Mouse (Mus musculus) limb, embryonic 11.5 days (tissue): ENCODE data around the gene Wasf3. TPM values are rescaled to one million over a fixed set of nuclear protein-coding genes. Genes with fewer than 3 reads are reported as not detected.
A peak's percentile ranks its signal among the peaks of the same experiment; 100 is the strongest.
"Not testable (repeated sequence)": the region's sequence is repeated elsewhere in the genome, so short reads cannot be mapped to it uniquely, and the experiment has no call there.

Experiments
- ATAC-seq: fragments of 200-750 bp; cut with Nextera tagmentation; 2 replicates; pipeline ENCODE4 v1.8.0; 2017; ENCODE audit warnings: low read depth; ENCODE audit not compliant: insufficient number of reproducible peaks, low FRiP score, low TSS enrichment
- DNase-seq: peaks from one replicate; pipeline ENCODE4 v3.0.0-alpha.2; 2015; ENCODE audit warnings: low spot score
- H3K27ac ChIP-seq: fragments of 300-500 bp; sonication (generic); replicated peaks from 2 replicates; pipeline ENCODE4 v1.5.1; 2014; ENCODE audit warnings: low read depth, mild to moderate bottlenecking, low read length
- H3K27me3 ChIP-seq: fragments of 300-500 bp; sonication (generic); 2 replicates; pipeline ENCODE4 v1.6.1; 2014; ENCODE audit warnings: mild to moderate bottlenecking, low read length, mixed read lengths; ENCODE audit not compliant: control insufficient read depth, insufficient read depth
- H3K36me3 ChIP-seq: fragments of 300-500 bp; sonication (generic); 2 replicates; pipeline ENCODE4 v1.6.1; 2014; ENCODE audit warnings: mild to moderate bottlenecking, low read length, moderate library complexity, mixed read lengths; ENCODE audit not compliant: control insufficient read depth, insufficient read depth
- H3K4me1 ChIP-seq: fragments of 300-500 bp; sonication (generic); 2 replicates; pipeline ENCODE4 v1.6.1; 2014; ENCODE audit warnings: low read length, mixed read lengths; ENCODE audit not compliant: control insufficient read depth, insufficient read depth
- H3K4me2 ChIP-seq: fragments of 300-500 bp; sonication (generic); 2 replicates; pipeline ENCODE4 v1.6.1; 2014; ENCODE audit warnings: low read depth, mild to moderate bottlenecking, moderate library complexity; ENCODE audit not compliant: severe bottlenecking
- H3K4me3 ChIP-seq: fragments of 300-500 bp; sonication (generic); 2 replicates; pipeline ENCODE4 v1.5.1; 2014; ENCODE audit warnings: low read depth, low read length
- H3K9ac ChIP-seq: fragments of 300-500 bp; sonication (generic); 2 replicates; pipeline ENCODE4 v1.6.1; 2014; ENCODE audit warnings: mild to moderate bottlenecking, low read length
- H3K9me3 ChIP-seq: fragments of 300-500 bp; sonication (generic); 2 replicates; pipeline ENCODE4 v1.6.1; 2016; ENCODE audit warnings: low read length; ENCODE audit not compliant: control insufficient read depth
- WGBS: fragments of 180-500 bp; shearing (Covaris S2); extraction: QIAGEN DNeasy Blood & Tissue Kit; methylation state at CpG from one replicate; pipeline ENCODE4 v1.1.7; 2014; 5-methylcytosine and 5-hydroxymethylcytosine counted together
- polyA plus RNA-seq: library from polyadenylated mRNA; unstranded; fragments of >200 nt; fragmentation: Nextera tagmentation; extraction: Ambion mirVana; gene quantifications from 2 replicates; pipeline ENCODE4 v1.2.1, GENCODE M21; 2014

Gene Wasf3
- polyA plus RNA-seq, 1 experiment from 2014 or later, result 2.9 TPM

DNA sequence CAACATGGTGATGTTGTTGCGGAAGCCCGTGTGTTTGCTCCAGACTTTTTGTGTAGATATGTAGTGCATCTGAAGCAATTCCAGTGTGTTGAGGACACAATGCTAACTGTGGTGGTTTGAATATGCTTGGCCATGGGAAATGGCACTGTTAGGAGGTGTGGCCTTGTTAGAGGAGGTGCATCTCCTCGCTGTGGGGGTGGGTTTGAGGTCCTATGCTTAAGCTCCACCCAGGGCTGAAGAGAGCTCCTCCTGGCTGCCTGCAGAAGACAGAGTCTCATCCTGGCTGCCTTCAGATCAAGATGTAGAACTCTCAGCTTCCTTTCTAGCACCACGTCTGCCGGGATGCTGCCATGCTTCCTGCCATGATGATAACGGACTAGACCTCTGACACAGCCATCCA, 1.4 kb upstream of the Wasf3 start:
- no peak for DNase-seq
- H3K4me2 ChIP-seq, result no peak overlapping the region

DNA sequence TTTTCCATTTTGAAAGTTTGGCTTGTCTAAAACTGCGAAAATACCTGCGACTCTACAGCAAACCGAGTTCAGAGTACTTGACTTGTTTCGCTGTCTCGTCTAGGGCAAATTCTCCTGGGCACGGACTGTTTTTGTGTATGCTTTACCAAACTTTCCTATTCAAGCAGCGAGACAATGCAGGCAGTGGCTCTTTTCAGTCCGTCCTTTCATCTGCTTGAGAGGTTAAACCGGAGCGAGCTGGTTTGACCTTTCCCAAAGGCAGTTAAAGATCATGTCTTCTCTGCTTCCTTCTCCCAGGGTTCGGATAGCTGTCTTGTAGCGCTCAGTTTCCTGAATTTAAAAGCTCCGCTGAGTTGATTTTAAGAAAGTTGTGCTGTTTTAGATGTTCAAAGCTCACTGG, 1.2 kb downstream of the Wasf3 start:
- Histone ChIP-seq H3K27me3 (no peaks in the 10 kb centered on the region), H3K9ac (no peak overlapping the region), H3K4me2 (peak overlapping the region; percentile 77; the same call in 1 of the 2 replicates), H3K4me3 (peak overlapping the region; percentile 74), H3K9me3 (no peaks in the 10 kb centered on the region; the same call in 1 of the 2 replicates), H3K4me1 (peaks cover 2% of the 10 kb centered on the region; the same call in 1 of the 2 replicates), H3K27ac (no peak overlapping the region), H3K36me3 (no peaks in the 10 kb centered on the region)
- DNase-seq, result peak; percentile 23
- 17% methylated on average over 13 of the region's 13 CpGs for WGBS
- no peak for ATAC-seq

More for the DNA sequence above, 1.4 kb upstream of the Wasf3 start:
- H3K27ac ChIP-seq, result no peak overlapping the region
- H3K4me3 ChIP-seq, result no peak overlapping the region
- H3K4me1 ChIP-seq, result no peaks in the 10 kb centered on the region
- no peak overlapping the region for H3K9ac ChIP-seq
- 81% methylated on average over 6 of the region's 6 CpGs for WGBS
- H3K36me3 ChIP-seq, result no peaks in the 10 kb centered on the region
- ATAC-seq, result no peak
- H3K27me3 ChIP-seq, result no peaks in the 10 kb centered on the region
- no peaks in the 10 kb centered on the region; the same call in 1 of the 2 replicates for H3K9me3 ChIP-seq

DNA sequence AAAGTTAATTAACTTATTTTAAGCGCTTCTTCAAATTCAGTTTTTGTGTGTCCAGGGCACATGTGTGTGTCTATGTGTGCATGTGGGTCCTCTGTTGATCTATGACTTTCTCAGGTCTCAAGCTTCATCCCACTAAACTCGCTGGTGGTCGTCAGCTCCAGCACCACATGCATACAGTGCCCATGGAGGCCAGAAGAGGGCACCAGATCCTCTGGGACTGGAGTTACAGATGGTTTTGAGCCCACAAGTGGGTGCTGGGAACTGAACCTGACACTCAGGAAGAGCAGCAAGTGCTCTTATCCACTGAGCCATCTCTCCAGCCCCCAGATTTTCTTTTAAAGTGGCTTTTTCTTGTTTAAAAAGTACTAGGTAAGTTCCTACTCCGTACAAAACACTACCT, 2.1 kb downstream of the Wasf3 start:
- ATAC-seq (no peak), DNase-seq (no peak)
- Histone ChIP-seq H3K27ac (no peak overlapping the region), H3K9me3 (no peaks in the 10 kb centered on the region; the same call in 1 of the 2 replicates), H3K4me1 (peaks cover 4% of the 10 kb centered on the region; the same call in 1 of the 2 replicates), H3K36me3 (no peaks in the 10 kb centered on the region), H3K27me3 (no peaks in the 10 kb centered on the region), H3K4me2 (no peak overlapping the region), H3K9ac (no peak overlapping the region), H3K4me3 (no peak overlapping the region)
- WGBS, result 92% methylated on average over 4 of the region's 4 CpGs

DNA sequence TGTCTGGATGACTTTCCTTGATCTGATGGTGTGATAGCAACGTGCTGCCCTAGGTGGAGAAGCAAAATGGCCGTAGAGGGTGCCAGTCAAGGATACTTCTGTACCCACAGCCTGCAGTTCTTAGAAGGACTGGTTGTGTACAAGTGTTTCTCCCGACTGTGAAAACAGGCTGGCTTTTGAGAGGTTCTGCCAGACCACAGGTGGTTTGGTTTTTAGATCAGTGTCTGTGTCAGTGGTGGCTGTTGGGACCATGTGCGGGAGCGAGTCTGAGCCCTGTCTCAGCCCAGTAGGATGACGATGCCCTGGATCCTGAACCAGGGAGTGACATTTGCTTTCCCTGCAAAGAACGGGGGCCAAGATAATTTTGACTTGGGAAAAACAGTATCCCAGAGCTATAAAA, 9.8 kb downstream of the Wasf3 start:
- Histone ChIP-seq H3K9me3 (no peaks in the 10 kb centered on the region), H3K27me3 (no peaks in the 10 kb centered on the region), H3K4me2 (no peak overlapping the region), H3K4me3 (no peak overlapping the region), H3K4me1 (peaks cover 10% of the 10 kb centered on the region; the same call in 1 of the 2 replicates), H3K36me3 (no peaks in the 10 kb centered on the region; the same call in 1 of the 2 replicates), H3K27ac (no peak overlapping the region), H3K9ac (no peak overlapping the region)
- 91% methylated on average over 7 of the region's 7 CpGs for WGBS
- no peak for ATAC-seq
- no peak for DNase-seq

DNA sequence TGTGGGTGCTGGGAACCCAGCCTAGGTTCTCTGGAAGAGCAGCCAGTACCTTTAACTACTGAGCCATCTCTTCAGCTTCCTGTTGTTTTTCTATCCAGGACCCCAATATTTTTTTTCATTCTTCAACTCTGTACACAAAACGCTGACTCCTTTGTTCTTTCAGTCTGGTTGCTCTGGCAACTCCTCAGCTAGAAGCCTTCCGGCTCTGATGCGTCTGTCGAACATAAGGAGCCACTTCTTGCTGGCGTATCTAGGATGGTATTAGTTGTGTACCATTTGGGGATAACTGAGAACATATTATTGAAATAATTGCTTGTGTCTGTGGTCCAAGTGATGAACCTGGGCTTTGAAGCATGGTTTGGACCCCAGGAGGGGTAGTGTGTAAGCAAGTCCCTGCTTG, 12.5 kb downstream of the Wasf3 start:
- whole genome bisulfite sequencing, result 94% methylated on average over 5 of the region's 5 CpGs
- Histone ChIP-seq H3K27me3 (no peaks in the 10 kb centered on the region), H3K4me1 (peaks cover 5% of the 10 kb centered on the region; the same call in 1 of the 2 replicates), H3K27ac (no peak overlapping the region), H3K4me3 (no peak overlapping the region), H3K36me3 (no peaks in the 10 kb centered on the region; the same call in 1 of the 2 replicates), H3K9ac (no peak overlapping the region), H3K9me3 (no peaks in the 10 kb centered on the region), H3K4me2 (no peak overlapping the region)
- ATAC-seq (no peak), DNase-seq (no peak)

DNA sequence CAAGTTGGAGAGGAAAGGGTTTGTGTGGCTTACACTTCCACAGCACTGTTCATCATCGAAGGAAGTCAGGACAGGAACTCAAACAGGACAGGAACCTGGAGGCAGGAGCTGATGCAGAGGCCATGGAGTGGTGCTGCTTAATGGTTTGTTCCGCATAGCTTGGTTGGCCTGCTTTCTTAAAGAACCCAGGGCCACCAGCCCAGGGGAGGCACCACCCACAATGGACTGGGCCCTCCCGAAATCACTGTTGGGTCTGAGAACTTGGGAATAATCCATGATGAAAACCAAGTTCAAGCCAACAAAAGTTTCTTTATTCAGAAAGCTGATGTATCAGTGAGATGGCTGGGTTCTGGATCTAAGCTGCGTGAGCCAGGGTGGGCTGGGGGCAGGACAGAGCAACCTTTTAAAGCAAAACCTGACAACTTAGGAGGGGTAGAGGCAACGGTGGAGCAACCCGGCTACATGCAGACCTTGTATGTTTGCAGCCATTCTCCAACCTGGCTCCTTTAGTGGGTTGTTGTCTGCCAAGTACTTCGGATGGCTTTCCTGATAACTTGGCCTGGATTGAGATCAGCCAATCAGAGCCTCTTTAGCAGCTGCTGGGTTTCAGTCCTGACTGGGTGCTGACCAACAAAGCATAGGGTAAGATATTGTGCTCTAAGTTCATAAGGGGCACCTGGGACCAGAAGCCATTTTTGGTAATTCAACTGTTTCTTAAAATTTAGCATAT, 13.8 kb downstream of the Wasf3 start:
- Histone ChIP-seq H3K4me1 (no peaks in the 10 kb centered on the region), H3K36me3 (no peaks in the 10 kb centered on the region), H3K4me3 (no peak overlapping the region), H3K9ac (no peak overlapping the region), H3K4me2 (no peak overlapping the region), H3K27me3 (no peaks in the 10 kb centered on the region), H3K27ac (no peak overlapping the region), H3K9me3 (no peaks in the 10 kb centered on the region)
- ATAC-seq, result no peak
- DNase-seq, result no peak
- WGBS, result 92% methylated on average over 7 of the region's 7 CpGs

DNA sequence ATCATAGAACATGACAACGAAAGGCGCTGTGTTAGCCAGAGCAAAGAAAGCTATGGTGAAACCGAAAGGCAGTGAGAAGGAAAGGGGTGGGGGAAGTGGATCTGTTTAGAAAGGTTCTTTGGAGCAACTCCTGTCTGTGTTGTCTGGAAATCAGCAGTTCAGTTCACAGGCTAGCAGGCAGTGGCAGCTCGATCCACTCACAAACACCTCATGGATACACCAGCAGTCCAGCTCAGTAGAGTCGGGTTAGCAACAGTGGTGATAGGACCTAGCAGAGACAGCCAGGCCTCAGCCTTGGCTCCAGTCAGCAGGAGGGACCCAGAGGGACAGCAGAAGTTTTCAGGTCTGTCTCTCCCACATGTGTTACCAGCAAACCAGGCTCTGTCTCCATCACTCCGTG, 16.2 kb downstream of the Wasf3 start:
- H3K9me3 ChIP-seq, H3K27ac ChIP-seq, H3K36me3 ChIP-seq, H3K4me3 ChIP-seq, H3K27me3 ChIP-seq, H3K4me2 ChIP-seq, H3K9ac ChIP-seq, ATAC-seq, H3K4me1 ChIP-seq, DNase-seq: not testable (repeated sequence)
- WGBS, result 88% methylated on average over 6 of the region's 6 CpGs

DNA sequence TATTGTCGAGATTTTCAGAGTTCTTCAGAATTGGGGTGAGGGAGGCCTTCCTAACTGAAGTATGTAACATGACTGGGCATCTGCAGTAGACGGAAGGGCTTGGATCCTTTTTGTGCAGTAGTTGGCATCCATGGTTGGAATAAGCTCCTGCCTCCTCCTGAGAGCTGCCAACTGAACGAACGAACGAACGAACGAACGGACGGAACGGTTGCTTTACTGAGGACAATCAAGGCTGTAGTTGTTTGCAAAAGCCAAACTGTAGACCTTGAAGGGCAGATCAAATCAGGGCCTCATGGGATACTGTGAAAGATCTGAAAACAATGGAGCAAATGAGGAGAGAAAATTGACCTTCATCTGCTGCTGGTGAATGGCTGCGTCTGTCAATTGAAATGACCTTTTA, 17.5 kb downstream of the Wasf3 start:
- no peaks in the 10 kb centered on the region for H3K9me3 ChIP-seq
- no peak overlapping the region for H3K4me2 ChIP-seq
- H3K27ac ChIP-seq, result no peak overlapping the region
- H3K4me3 ChIP-seq, result no peak overlapping the region
- WGBS, result 93% methylated on average over 11 of the region's 11 CpGs
- no peaks in the 10 kb centered on the region for H3K27me3 ChIP-seq
- no peaks in the 10 kb centered on the region for H3K36me3 ChIP-seq
- no peaks in the 10 kb centered on the region for H3K4me1 ChIP-seq
- no peak overlapping the region for H3K9ac ChIP-seq
- DNase-seq, result no peak
- ATAC-seq, result no peak
